Mouse (Mus musculus) leukemia stem cell, adult 10-12 weeks (primary cell): ENCODE results near the gene Tmem42. TPM values are rescaled to one million over a fixed set of nuclear protein-coding genes. Genes with fewer than 3 reads are reported as not detected.

ENCODE experiments used
- polyA plus RNA-seq: library from polyadenylated mRNA; stranded (reverse); fragments of >175 nt; gene quantifications from 2 replicates; pipeline ENCODE4 v1.2.3, GENCODE M21; 2012; ENCODE audit warnings: low replicate concordance

Gene Tmem42
- 0.74 and 2.9 TPM in 2 replicates for polyA plus RNA-seq

DNA sequence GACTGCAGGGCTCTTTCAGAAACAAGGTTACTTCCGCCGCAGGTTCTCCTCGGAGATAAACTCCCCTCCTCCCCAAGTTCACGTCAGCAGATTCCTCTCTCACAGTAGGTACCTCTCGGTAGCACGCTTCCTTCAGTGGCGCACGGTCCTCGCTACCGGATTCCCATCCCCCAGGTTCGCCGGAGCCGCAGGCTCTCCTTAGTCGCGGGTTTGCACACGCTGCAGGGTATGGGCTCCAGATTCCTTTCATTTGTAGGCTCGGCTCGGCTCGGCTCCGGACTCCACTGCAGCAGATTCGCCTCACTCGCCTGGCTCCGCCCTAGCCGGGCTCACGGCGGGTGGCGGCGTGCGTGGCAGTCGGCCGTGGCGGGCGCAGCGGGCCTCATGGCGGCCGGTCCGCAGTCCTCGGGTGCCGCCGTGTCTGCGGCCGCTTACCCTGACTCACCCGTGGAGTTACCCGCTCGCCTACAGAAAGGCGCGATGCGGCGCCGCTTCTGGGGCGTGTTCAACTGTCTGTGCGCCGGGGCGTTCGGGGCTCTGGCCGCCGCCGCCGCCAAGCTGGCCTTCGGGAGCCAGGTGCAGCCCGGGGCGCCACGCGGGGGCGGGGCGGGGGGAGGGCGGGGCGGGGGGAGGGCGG lies at the start of gene Tmem42:
TSS of gene Tmem42 (plus strand) at position 332 of the 637 bp plus-strand sequence.

DNA sequence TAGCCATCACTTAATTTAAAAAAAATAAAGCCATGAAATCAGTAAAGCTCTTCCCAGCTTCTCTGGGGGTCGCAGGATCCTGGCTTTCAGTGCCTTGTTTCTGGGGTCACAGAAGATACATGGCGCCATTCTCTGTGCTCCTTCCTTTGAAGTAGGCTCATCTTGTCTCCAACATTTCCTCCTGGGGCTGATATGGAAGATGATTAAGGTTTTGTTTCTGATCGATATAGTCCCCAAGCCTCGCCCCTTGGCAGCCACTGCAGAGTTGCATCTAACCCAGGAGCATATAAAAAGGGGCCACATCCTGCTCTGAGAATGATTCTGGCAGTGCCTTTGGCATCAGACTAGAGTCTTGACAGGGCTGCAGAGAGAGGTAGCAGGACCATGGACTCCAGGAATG lies 13.3 kb downstream of the Tmem42 start, which contains the start of gene Tgm4:
TSS of gene Tgm4 (plus strand) at position 301 of the 400 bp plus-strand sequence.

Other genes with a start within 250 kb of the Tmem42 start
- 0.84 and 0.92 TPM in 2 replicates for gene Tcaim, start 215.8 kb upstream of the Tmem42 start, polyA plus RNA-seq
- not detected in 2 replicates for gene Gm35549, start 177.3 kb upstream of the Tmem42 start, polyA plus RNA-seq
- gene Zfp445, start 155.3 kb upstream of the Tmem42 start, polyA plus RNA-seq = 4.2 and 4.5 TPM in 2 replicates
- 0.44 and 0.97 TPM in 2 replicates for gene Zkscan7, start 135.6 kb upstream of the Tmem42 start, polyA plus RNA-seq
- gene Zfp105, start 98.3 kb upstream of the Tmem42 start, polyA plus RNA-seq = 0.08 and 0.42 TPM in 2 replicates
- gene 1110059G10Rik, start 70.3 kb upstream of the Tmem42 start, polyA plus RNA-seq = 1.5 and 2.4 TPM in 2 replicates
- 4.0 and 9.8 TPM in 2 replicates for gene Kif15, start 70.3 kb upstream of the Tmem42 start, polyA plus RNA-seq
- not detected in 2 replicates for gene Tgm4, start 13.4 kb downstream of the Tmem42 start, polyA plus RNA-seq
- 65.3 and 82.4 TPM in 2 replicates for gene Zdhhc3, start 91.9 kb downstream of the Tmem42 start, polyA plus RNA-seq
- gene Exosc7, start 91.9 kb downstream of the Tmem42 start, polyA plus RNA-seq = 0.38 and 8.1 TPM in 2 replicates
- 0.80 and 1.5 TPM in 2 replicates for gene Clec3b, start 129.6 kb downstream of the Tmem42 start, polyA plus RNA-seq
- not detected in 2 replicates for gene Cdcp1, start 194.7 kb downstream of the Tmem42 start, polyA plus RNA-seq
- gene Tmem158, start 239.4 kb downstream of the Tmem42 start, polyA plus RNA-seq = 21.1 and 30.8 TPM in 2 replicates